Mouse (Mus musculus): ENCODE results near the gene Pde10a.
"Not testable (repeated sequence)": the region's sequence is repeated elsewhere in the genome, so short reads cannot be mapped to it uniquely, and the experiment has no call there.

Pde10a gene

GRCm38 (mm10) chr17:8652681-8653262 lies 127.6 kb downstream of the Pde10a start:
- DNase-seq = peak; percentile 57

GRCm38 (mm10) chr17:8657661-8658060 lies 132.5 kb downstream of the Pde10a start:
- DNase-seq = no peak

- DNase-seq = no peak
These were observed 133.7 kb downstream of the Pde10a start for GRCm38 (mm10) chr17:8658751-8659454.

- no peak for DNase-seq
These were observed 141.7 kb downstream of the Pde10a start for GRCm38 (mm10) chr17:8666912-8667311.

- DNase-seq = no peak
These were observed 149.5 kb downstream of the Pde10a start for GRCm38 (mm10) chr17:8674651-8675050.

GRCm38 (mm10) chr17:8686356-8686755 lies 161.2 kb downstream of the Pde10a start:
- DNase-seq = peak; percentile 69

- DNase-seq = no peak
These were observed 162.9 kb downstream of the Pde10a start for GRCm38 (mm10) chr17:8688096-8688495.

- no peak for DNase-seq
These were observed 173.1 kb downstream of the Pde10a start for GRCm38 (mm10) chr17:8698265-8698664.

- DNase-seq = no peak
These were observed 173.6 kb downstream of the Pde10a start for GRCm38 (mm10) chr17:8698793-8699192.

- DNase-seq = no peak
These were observed 175.9 kb downstream of the Pde10a start for GRCm38 (mm10) chr17:8701096-8701495.

- peak; percentile 93 for DNase-seq
These were observed 177.3 kb downstream of the Pde10a start for GRCm38 (mm10) chr17:8702503-8702902.

- no peak for DNase-seq
These were observed 182.8 kb downstream of the Pde10a start for GRCm38 (mm10) chr17:8708006-8708405.

GRCm38 (mm10) chr17:8712734-8713133 lies 187.6 kb downstream of the Pde10a start:
- not testable (repeated sequence) for DNase-seq

GRCm38 (mm10) chr17:8720961-8721360 lies 195.8 kb downstream of the Pde10a start:
- DNase-seq = no peak

GRCm38 (mm10) chr17:8724464-8724974 lies 199.3 kb downstream of the Pde10a start:
- DNase-seq = peak; percentile 85

- DNase-seq = no peak
These were observed 203.5 kb downstream of the Pde10a start for GRCm38 (mm10) chr17:8728646-8729045.

- DNase-seq = no peak
These were observed 204.6 kb downstream of the Pde10a start for GRCm38 (mm10) chr17:8729808-8730207.

GRCm38 (mm10) chr17:8731073-8731472 lies 205.9 kb downstream of the Pde10a start:
- DNase-seq = no peak

GRCm38 (mm10) chr17:8736259-8736658 lies 211.1 kb downstream of the Pde10a start:
- DNase-seq = no peak

- no peak for DNase-seq
These were observed 217.6 kb downstream of the Pde10a start for GRCm38 (mm10) chr17:8742772-8743171.

- DNase-seq = no peak
These were observed 220.2 kb downstream of the Pde10a start for GRCm38 (mm10) chr17:8745334-8745733.

GRCm38 (mm10) chr17:8749426-8749825 lies 224.3 kb downstream of the Pde10a start:
- DNase-seq = no peak

GRCm38 (mm10) chr17:8757576-8757975 lies 232.4 kb downstream of the Pde10a start:
- DNase-seq = no peak

GRCm38 (mm10) chr17:8763248-8763647 lies 238.1 kb downstream of the Pde10a start:
- DNase-seq = peak; percentile 71

Measured in cerebellum, adult 9-10 months (tissue).